Mouse (Mus musculus) heart, postnatal 4 days (tissue): ENCODE measurements around the gene Klhdc1. TPM values are rescaled to one million over a fixed set of nuclear protein-coding genes. Genes with fewer than 3 reads are reported as not detected.

Experiments used
- DNase-seq: peaks from one replicate; pipeline ENCODE4 v3.0.0; 2021
- total RNA-seq, 2 experiments: library from RNA; stranded (reverse); gene quantifications; 2 replicates each; pipeline ENCODE4 v1.2.3; 2021

The Klhdc1 gene
- total RNA-seq, 2 experiments from 2014 or later: 10.8 to 11.3 TPM

GRCm38 (mm10) chr12:69297411-69298150 lies 56.6 kb downstream of the Klhdc1 start:
- no peak for DNase-seq

- no peak for DNase-seq
These were observed 57.3 kb downstream of the Klhdc1 start for GRCm38 (mm10) chr12:69298281-69298680.

GRCm38 (mm10) chr12:69299231-69299630 lies 58.3 kb downstream of the Klhdc1 start:
- DNase-seq: peak; percentile 58

- DNase-seq: no peak
These were observed 58.9 kb downstream of the Klhdc1 start for GRCm38 (mm10) chr12:69299831-69300230.

GRCm38 (mm10) chr12:69300391-69300790 lies 59.4 kb downstream of the Klhdc1 start:
- DNase-seq: no peak

- no peak for DNase-seq
These were observed 61.2 kb downstream of the Klhdc1 start for GRCm38 (mm10) chr12:69302171-69302570.

GRCm38 (mm10) chr12:69304051-69304450 lies 63.1 kb downstream of the Klhdc1 start:
- no peak for DNase-seq

GRCm38 (mm10) chr12:69306333-69306732 lies 65.4 kb downstream of the Klhdc1 start:
- no peak for DNase-seq

GRCm38 (mm10) chr12:69309659-69310058 lies 68.7 kb downstream of the Klhdc1 start:
- no peak for DNase-seq

GRCm38 (mm10) chr12:69318431-69318830 lies 77.5 kb downstream of the Klhdc1 start:
- no peak for DNase-seq

- DNase-seq: no peak
These were observed 90.2 kb downstream of the Klhdc1 start for GRCm38 (mm10) chr12:69331187-69331586.

GRCm38 (mm10) chr12:69332147-69332546 lies 91.2 kb downstream of the Klhdc1 start:
- DNase-seq: no peak

GRCm38 (mm10) chr12:69333547-69333946 lies 92.6 kb downstream of the Klhdc1 start:
- peak; percentile 44 for DNase-seq

Other genes starting within 250 kb of the Klhdc1 start
- 1,000 to 10,000 TPM; 1,738 to 1,783 TPM for gene Rps29, start 82.0 kb upstream of the Klhdc1 start, total RNA-seq
- 1 to 10 TPM; 4.1 to 5.2 TPM for gene Lrr1, start 72.4 kb upstream of the Klhdc1 start, total RNA-seq
- 100 to 1,000 TPM; 310 to 323 TPM for gene Rpl36al, start 57.1 kb upstream of the Klhdc1 start, total RNA-seq
- 10 to 100 TPM; 34.3 to 35.1 TPM for gene Mgat2, start 57.0 kb upstream of the Klhdc1 start, total RNA-seq
- 10 to 100 TPM in 1 of 2 experiments, 1 to 10 TPM in 1; 8.1 to 10.4 TPM for gene Gm49383, start 44.1 kb upstream of the Klhdc1 start, total RNA-seq
- gene Dnaaf2, start 42.7 kb upstream of the Klhdc1 start, total RNA-seq: 1 to 10 TPM; 1.9 to 2.4 TPM
- 1 to 10 TPM; 8.4 to 10.0 TPM for gene Gm49384, start 36.9 kb upstream of the Klhdc1 start, total RNA-seq
- gene Pole2, start 13.0 kb upstream of the Klhdc1 start, total RNA-seq: 10 to 100 TPM in 1 of 2 experiments, 1 to 10 TPM in 1; 9.4 to 10.0 TPM
- gene Klhdc2, start 55.5 kb downstream of the Klhdc1 start, total RNA-seq: 100 to 1,000 TPM in 1 of 2 experiments, 10 to 100 TPM in 1; 99.3 to 107 TPM
- gene Nemf, start 116.0 kb downstream of the Klhdc1 start, total RNA-seq: 10 to 100 TPM; 31.9 to 33.2 TPM
- 100 to 1,000 TPM; 103 to 104 TPM for gene Arf6, start 131.0 kb downstream of the Klhdc1 start, total RNA-seq
- under 1 TPM; 0.48 to 0.77 TPM for gene Gm9887, start 131.3 kb downstream of the Klhdc1 start, total RNA-seq